Mouse (Mus musculus): ENCODE measurements at regions not wholly inside any gene's neighbourhood (a gene's known extent, or its start where the extent isn't known, plus 50 kb on each side); places are given as distances from the start of the nearest gene placed in this dataset.

- H3K4me1 ChIP-seq (replicated peaks): peaks cover 4% of the 10 kb centered on the region; the same call in 1 of the 2 replicates
- WGBS: 65% methylated on average over 2 of the region's 2 CpGs
- H3K9me3 ChIP-seq: no peaks in the 10 kb centered on the region
- no peaks in the 10 kb centered on the region for H3K36me3 ChIP-seq
- no peak overlapping the region for H3K4me2 ChIP-seq (replicated peaks)
- no peak overlapping the region for H3K4me3 ChIP-seq (replicated peaks)
- ATAC-seq: no peak
- H3K27ac ChIP-seq: no peak overlapping the region
- no peaks in the 10 kb centered on the region for H3K27me3 ChIP-seq
- H3K9ac ChIP-seq (replicated peaks): no peak overlapping the region
Observed at GRCm38 (mm10) chr5:49642439-49642838, 117.7 kb upstream of the Kcnip4 start.

- peak overlapping the region; percentile 12; the same call in 1 of the 2 replicates for H3K4me2 ChIP-seq (replicated peaks)
- no peaks in the 10 kb centered on the region for H3K9me3 ChIP-seq
- no peaks in the 10 kb centered on the region for H3K27me3 ChIP-seq
- no peak overlapping the region for H3K27ac ChIP-seq
- H3K9ac ChIP-seq (replicated peaks): no peak overlapping the region
- peak; percentile 91 for ATAC-seq
- WGBS: 34% methylated on average over 12 of the region's 12 CpGs
- no peaks in the 10 kb centered on the region for H3K36me3 ChIP-seq
- H3K4me1 ChIP-seq (replicated peaks): peaks cover 4% of the 10 kb centered on the region; the same call in 1 of the 2 replicates
- no peak overlapping the region for H3K4me3 ChIP-seq (replicated peaks)
Observed at GRCm38 (mm10) chr5:49641206-49641830, 116.6 kb upstream of the Kcnip4 start.

- Histone ChIP-seq H3K4me3 (replicated peaks) (no peak overlapping the region), H3K4me1 (replicated peaks) (peaks cover 4% of the 10 kb centered on the region; the same call in 1 of the 2 replicates), H3K27me3 (no peaks in the 10 kb centered on the region), H3K9ac (replicated peaks) (no peak overlapping the region), H3K4me2 (replicated peaks) (no peak overlapping the region), H3K27ac (no peak overlapping the region), H3K9me3 (no peaks in the 10 kb centered on the region), H3K36me3 (no peaks in the 10 kb centered on the region)
- no peak for ATAC-seq
- WGBS: 95% methylated on average over 4 of the region's 4 CpGs
Observed at GRCm38 (mm10) chr5:49639637-49640036, 114.9 kb upstream of the Kcnip4 start.

- WGBS: 91% methylated on average over 1 of the region's 1 CpGs
- no peaks in the 10 kb centered on the region for H3K27me3 ChIP-seq
- no peaks in the 10 kb centered on the region for H3K9me3 ChIP-seq
- H3K27ac ChIP-seq: no peak overlapping the region
- ATAC-seq: no peak
- no peak overlapping the region for H3K4me2 ChIP-seq (replicated peaks)
- no peak overlapping the region for H3K4me3 ChIP-seq (replicated peaks)
- no peak overlapping the region for H3K9ac ChIP-seq (replicated peaks)
- no peaks in the 10 kb centered on the region for H3K4me1 ChIP-seq (replicated peaks)
- no peaks in the 10 kb centered on the region for H3K36me3 ChIP-seq
Observed at GRCm38 (mm10) chr5:49620152-49620551, 95.4 kb upstream of the Kcnip4 start.

GRCm38 (mm10) chr5:49606761-49607160 is 82.1 kb upstream of the Kcnip4 start:
- no peak for ATAC-seq
- WGBS: 28% methylated on average over 1 of the region's 1 CpGs
- no peak overlapping the region for H3K27ac ChIP-seq
- no peaks in the 10 kb centered on the region for H3K27me3 ChIP-seq
- no peaks in the 10 kb centered on the region for H3K36me3 ChIP-seq
- no peaks in the 10 kb centered on the region for H3K9me3 ChIP-seq
- no peak overlapping the region for H3K4me3 ChIP-seq (replicated peaks)
- no peak overlapping the region for H3K9ac ChIP-seq (replicated peaks)
- H3K4me1 ChIP-seq (replicated peaks): no peaks in the 10 kb centered on the region
- no peak overlapping the region for H3K4me2 ChIP-seq (replicated peaks)

GRCm38 (mm10) chr5:49580777-49581176 is 56.1 kb upstream of the Kcnip4 start:
- Histone ChIP-seq H3K9me3 (no peaks in the 10 kb centered on the region), H3K9ac (replicated peaks) (no peak overlapping the region), H3K4me3 (replicated peaks) (no peak overlapping the region), H3K36me3 (no peaks in the 10 kb centered on the region), H3K27me3 (no peaks in the 10 kb centered on the region), H3K4me1 (replicated peaks) (no peaks in the 10 kb centered on the region), H3K4me2 (replicated peaks) (no peak overlapping the region), H3K27ac (no peak overlapping the region)
- no peak for ATAC-seq
- 93% methylated on average over 3 of the region's 3 CpGs for WGBS

GRCm38 (mm10) chr5:49575901-49576300 is 51.2 kb upstream of the Kcnip4 start:
- H3K9ac ChIP-seq (replicated peaks): no peak overlapping the region
- no peaks in the 10 kb centered on the region for H3K36me3 ChIP-seq
- no peak overlapping the region for H3K4me3 ChIP-seq (replicated peaks)
- no peaks in the 10 kb centered on the region for H3K4me1 ChIP-seq (replicated peaks)
- no peaks in the 10 kb centered on the region for H3K27me3 ChIP-seq
- no peak for ATAC-seq
- no peaks in the 10 kb centered on the region for H3K9me3 ChIP-seq
- 74% methylated on average over 2 of the region's 2 CpGs for WGBS
- no peak overlapping the region for H3K27ac ChIP-seq
- no peak overlapping the region for H3K4me2 ChIP-seq (replicated peaks)
